Mouse (Mus musculus): ENCODE data around the gene Angel2.

DNA sequence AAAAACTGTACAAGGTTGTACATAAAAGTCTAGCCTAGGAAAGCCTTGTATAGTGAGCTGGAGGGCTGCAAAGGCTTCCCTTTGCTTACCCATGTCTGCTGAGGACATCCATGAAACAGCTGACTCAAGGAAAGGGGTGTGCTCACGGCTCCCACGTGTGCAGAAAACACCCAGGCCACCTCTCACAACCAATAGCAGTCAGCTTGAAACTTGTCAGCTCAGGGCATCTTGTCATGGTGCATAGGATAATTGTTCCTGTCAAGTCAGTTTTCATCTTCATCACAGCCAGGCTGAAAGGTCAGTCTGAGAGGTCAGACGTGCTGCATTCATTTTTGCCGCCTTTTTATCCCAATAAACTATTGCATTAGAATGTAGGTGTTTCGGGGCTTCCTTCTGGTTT is 23.1 kb downstream of the Angel2 start:
- TF ChIP-seq TAL1 (IDR thresholded peaks at IDR 0.05; ENCODE audit: low read length) (no peak), GATA1 (IDR thresholded peaks at IDR 0.05; ENCODE audit: low read length) (no peak)

Data from erythroblast, embryonic 14.5 days (primary cell).